Mouse (Mus musculus) neutrophil, adult 5-6 weeks (primary cell): Measurements from ENCODE around the gene Blmh. TPM values are rescaled to one million over a fixed set of nuclear protein-coding genes. Genes with fewer than 3 reads are reported as not detected.

Experiments used
- ATAC-seq: fragments of 151-379, 151-347 bp; 2 replicates; pipeline ENCODE4 v1.8.0; 2017; ENCODE audit warnings: mild to moderate bottlenecking, moderate TSS enrichment; ENCODE audit not compliant: insufficient number of reproducible peaks, poor library complexity, low FRiP score, severe bottlenecking; ENCODE audit errors: extremely low read depth
- total RNA-seq: library from RNA; stranded (forward); fragments of 200-1000 nt; gene quantifications from 2 replicates; pipeline ENCODE4 v1.2.3, GENCODE M21; 2017

Blmh gene
- total RNA-seq, 1 experiment from 2014 or later, result 61.8 TPM

- ATAC-seq, result no peak
These were observed 59.6 kb downstream of the Blmh start for GRCm38 (mm10) chr11:76984173-76984572.

- no peak for ATAC-seq
These were observed 66.2 kb downstream of the Blmh start for GRCm38 (mm10) chr11:76990839-76991238.

GRCm38 (mm10) chr11:76992886-76993285 lies 68.3 kb downstream of the Blmh start:
- peak; percentile 79 for ATAC-seq

GRCm38 (mm10) chr11:76995966-76996672 lies 71.5 kb downstream of the Blmh start:
- no peak for ATAC-seq

- ATAC-seq, result peak; percentile 71
These were observed 72.7 kb downstream of the Blmh start for GRCm38 (mm10) chr11:76997305-76997704.

GRCm38 (mm10) chr11:76997916-76998704 lies 73.5 kb downstream of the Blmh start, which contains the start of gene Slc6a4:
Gene Slc6a4, plus strand, starts transcription at chr11:76998603.
- no peak for ATAC-seq

GRCm38 (mm10) chr11:76998705-76999226 lies 74.2 kb downstream of the Blmh start:
- no peak for ATAC-seq

GRCm38 (mm10) chr11:77000741-77001140 lies 76.1 kb downstream of the Blmh start:
- ATAC-seq, result no peak

GRCm38 (mm10) chr11:77002361-77002760 lies 77.8 kb downstream of the Blmh start:
- no peak for ATAC-seq

GRCm38 (mm10) chr11:77005881-77006280 lies 81.3 kb downstream of the Blmh start:
- ATAC-seq, result no peak

GRCm38 (mm10) chr11:77006616-77007015 lies 82.0 kb downstream of the Blmh start:
- no peak for ATAC-seq

- ATAC-seq, result no peak
These were observed 84.7 kb downstream of the Blmh start for GRCm38 (mm10) chr11:77009069-77010025.

GRCm38 (mm10) chr11:77010762-77011475 lies 86.3 kb downstream of the Blmh start:
- no peak for ATAC-seq

GRCm38 (mm10) chr11:77018046-77018445 lies 93.4 kb downstream of the Blmh start:
- ATAC-seq, result no peak

GRCm38 (mm10) chr11:77019539-77019938 lies 94.9 kb downstream of the Blmh start:
- no peak for ATAC-seq

GRCm38 (mm10) chr11:77021749-77022396 lies 97.3 kb downstream of the Blmh start:
- ATAC-seq, result no peak

- ATAC-seq, result no peak
These were observed 102.0 kb downstream of the Blmh start for GRCm38 (mm10) chr11:77026559-77026958.

GRCm38 (mm10) chr11:77028157-77028556 lies 103.5 kb downstream of the Blmh start:
- no peak for ATAC-seq
